Mouse (Mus musculus): Measurements from ENCODE around the gene Gm26992.

GRCm38 (mm10) chrX:103432293-103432692 lies 10.5 kb downstream of the Gm26992 start:
- no peak for TF ChIP-seq CTCF (IDR thresholded peaks at IDR 0.05; ENCODE audit: borderline replicate concordance, insufficient read depth, low read length)
- TF ChIP-seq POLR2A (IDR thresholded peaks at IDR 0.05; ENCODE audit: low read depth, low read length): no peak

Data from embryonic fibroblast, embryonic 13.5 days (primary cell).